Mouse (Mus musculus) olfactory bulb, adult 2 months (tissue): ENCODE results near the gene Ccdc158. TPM values are rescaled to one million over a fixed set of nuclear protein-coding genes. Genes with fewer than 3 reads are reported as not detected.
A peak's percentile ranks its signal among the peaks of the same experiment; 100 is the strongest.

Experiments
- H3K27ac ChIP-seq: fragments of 200-500 bp; 2 replicates; pipeline ENCODE4 v1.5.1; 2012; ENCODE audit warnings: low read depth, low read length; ENCODE audit not compliant: insufficient read depth
- H3K4me1 ChIP-seq: fragments of 200-500 bp; 2 replicates; pipeline ENCODE4 v1.6.1; 2012; ENCODE audit warnings: low read length; ENCODE audit not compliant: control insufficient read depth, insufficient read depth
- H3K4me3 ChIP-seq: fragments of 200-500 bp; 2 replicates; pipeline ENCODE4 v1.5.1; 2012; ENCODE audit warnings: mild to moderate bottlenecking, low read depth, low read length, moderate library complexity; ENCODE audit not compliant: insufficient read depth
- CTCF ChIP-seq: fragments of 200-500 bp; IDR thresholded peaks from 2 replicates; pipeline ENCODE4 v1.5.1; 2012; ENCODE audit warnings: low read depth, mild to moderate bottlenecking, low read length, moderate library complexity; ENCODE audit not compliant: insufficient read depth
- POLR2A ChIP-seq: fragments of 200-500 bp; IDR thresholded peaks from 2 replicates; pipeline ENCODE4 v1.6.1; 2012; ENCODE audit warnings: mild to moderate bottlenecking, low read depth, low read length, moderate library complexity; ENCODE audit not compliant: insufficient read depth
- WGBS: fragments of 180-500 bp; shearing (Covaris S2); methylation state at CpG from one replicate; pipeline ENCODE4 v1.1.7; 2018; 5-methylcytosine and 5-hydroxymethylcytosine counted together
- polyA plus RNA-seq: library from polyadenylated mRNA; stranded (reverse); fragments of >200 nt; gene quantifications from 2 replicates; pipeline ENCODE4 v1.2.4, GENCODE M21; 2012; ENCODE audit warnings: low replicate concordance; ENCODE audit not compliant: missing spikeins, insufficient read depth, insufficient read length

Gene Ccdc158
- polyA plus RNA-seq: not detected in 2 replicates

DNA sequence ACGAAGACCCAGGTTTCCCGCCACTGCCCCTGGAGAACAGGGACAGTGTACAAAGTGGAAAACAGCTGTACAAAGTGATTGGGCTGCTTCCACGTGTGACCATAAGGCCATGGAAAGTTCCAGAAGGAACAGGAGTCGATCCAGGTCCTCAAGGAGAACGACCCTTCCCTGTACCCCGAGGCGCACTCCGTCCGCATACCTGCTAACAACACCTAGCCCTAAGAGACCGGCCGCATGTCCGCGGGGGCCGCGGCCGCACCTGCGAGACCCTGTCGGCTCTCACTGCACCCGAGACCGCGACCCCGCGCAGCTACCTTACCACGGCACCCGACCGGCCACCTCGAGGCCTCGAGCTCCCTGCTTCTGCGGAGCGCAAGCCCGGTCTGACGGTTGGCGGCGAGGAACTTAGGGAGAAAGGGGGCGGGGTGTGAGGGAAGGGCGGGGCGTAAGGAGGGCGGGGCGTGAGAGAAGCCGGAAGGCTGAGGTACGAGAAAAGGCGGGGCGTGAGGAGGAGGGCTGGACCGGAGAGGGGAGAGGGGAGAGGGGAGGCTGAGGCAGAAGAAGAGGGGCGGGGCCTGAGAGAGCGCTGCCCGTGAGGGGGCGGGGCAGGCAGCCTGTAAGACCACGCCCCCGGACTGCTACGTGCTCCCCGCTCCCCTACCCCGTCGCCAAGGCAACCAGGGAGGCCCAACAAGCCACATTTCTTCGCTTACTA, at the start of gene Ccdc158:
Ccdc158 (minus strand) TSS at position 413 of the 715 bp plus-strand sequence.
- peak within 1 kb of the TSS; percentile 44 for H3K4me3 ChIP-seq
- H3K27ac ChIP-seq: no peak within 1 kb of the TSS
- H3K4me1 ChIP-seq: peaks cover 4% of the 10 kb centered on the region
- 14% methylated on average over 54 of the region's 55 CpGs for WGBS
- TF ChIP-seq CTCF (no peak), POLR2A (no peak)

DNA sequence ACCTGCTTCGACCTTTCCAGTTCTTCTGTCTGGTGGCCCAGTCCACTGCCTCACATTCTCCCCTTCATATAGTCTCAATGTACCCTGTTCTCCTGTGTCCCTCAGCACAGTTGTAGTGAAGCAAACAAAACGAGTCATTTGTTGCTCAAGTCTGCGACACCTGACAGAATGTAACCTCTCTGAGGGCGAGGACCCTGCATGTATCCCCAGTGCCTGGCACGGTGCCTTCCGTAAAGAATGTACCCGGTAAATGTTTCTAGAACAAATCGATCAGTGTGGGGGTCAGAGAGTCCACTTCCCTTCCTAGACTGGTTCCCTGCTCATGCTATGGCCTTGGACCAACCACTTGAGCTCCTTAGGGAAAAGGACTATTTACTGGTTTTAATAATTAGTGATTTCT, 46.5 kb upstream of the Ccdc158 start:
- H3K4me1 ChIP-seq: no peaks in the 10 kb centered on the region
- 95% methylated on average over 8 of the region's 8 CpGs for WGBS
- H3K4me3 ChIP-seq: no peak overlapping the region
- no peak for TF ChIP-seq CTCF
- no peak for TF ChIP-seq POLR2A
- H3K27ac ChIP-seq: no peak overlapping the region

DNA sequence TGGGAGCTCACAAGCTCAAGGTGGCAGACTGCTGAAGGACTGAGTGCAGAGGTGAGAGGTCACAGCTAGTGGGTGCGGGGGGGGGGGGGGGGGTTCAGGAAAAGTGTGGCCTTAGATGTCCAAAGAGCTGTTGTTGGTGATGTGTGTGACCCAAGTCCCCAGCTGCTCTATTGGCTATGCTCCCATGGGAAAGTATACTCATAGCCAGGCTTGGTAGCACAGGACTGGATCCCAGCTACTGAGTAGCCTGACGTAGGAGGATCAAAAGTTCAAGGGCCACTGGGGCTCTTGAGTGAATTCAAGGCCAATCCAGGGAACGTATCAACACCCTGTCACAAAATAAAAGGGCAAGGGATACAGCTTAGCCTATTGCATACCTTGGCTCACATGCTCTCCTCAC, 43.8 kb upstream of the Ccdc158 start:
- no peak overlapping the region for H3K4me3 ChIP-seq
- TF ChIP-seq CTCF (no peak), POLR2A (no peak)
- no peak overlapping the region for H3K27ac ChIP-seq
- no peaks in the 10 kb centered on the region for H3K4me1 ChIP-seq
- 89% methylated on average over 3 of the region's 3 CpGs for WGBS

DNA sequence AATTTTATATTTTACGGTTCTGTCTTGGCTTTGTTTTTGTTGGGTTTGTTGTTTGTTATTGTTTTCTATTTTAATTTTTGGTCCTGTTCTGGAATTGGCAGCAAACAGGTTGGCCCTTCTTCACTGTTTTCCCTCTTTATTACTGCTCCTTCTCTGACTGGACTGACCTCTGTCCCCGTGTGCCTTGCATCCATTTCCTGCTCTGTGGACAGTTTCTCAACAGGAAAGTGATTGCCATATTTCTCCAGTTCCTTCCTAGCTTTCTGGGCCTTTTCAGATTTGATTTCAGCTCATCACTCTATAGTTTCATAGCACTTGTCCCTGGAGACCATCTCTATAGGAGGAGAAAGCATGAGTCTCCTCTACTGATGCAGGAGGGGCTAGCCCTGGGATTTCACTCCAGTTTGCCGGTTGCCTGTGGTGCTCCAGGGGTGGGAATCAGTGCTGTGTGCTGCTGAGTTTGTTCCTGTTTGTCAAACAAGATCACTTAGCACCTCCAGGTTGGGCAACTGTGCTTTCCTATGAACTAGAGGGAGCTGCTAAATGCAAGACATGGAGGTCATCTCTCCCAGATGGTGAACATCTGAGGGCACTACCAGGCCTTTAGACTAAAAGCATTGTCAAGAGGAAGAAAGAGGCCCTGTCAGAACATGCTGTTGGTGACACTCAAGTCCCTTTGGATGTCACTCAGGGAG, 42.7 kb upstream of the Ccdc158 start:
- TF ChIP-seq POLR2A: no peak
- no peak for TF ChIP-seq CTCF
- WGBS: 80% methylated on average over 3 of the region's 3 CpGs
- Histone ChIP-seq H3K4me3 (no peak overlapping the region), H3K4me1 (no peaks in the 10 kb centered on the region), H3K27ac (no peak overlapping the region)

DNA sequence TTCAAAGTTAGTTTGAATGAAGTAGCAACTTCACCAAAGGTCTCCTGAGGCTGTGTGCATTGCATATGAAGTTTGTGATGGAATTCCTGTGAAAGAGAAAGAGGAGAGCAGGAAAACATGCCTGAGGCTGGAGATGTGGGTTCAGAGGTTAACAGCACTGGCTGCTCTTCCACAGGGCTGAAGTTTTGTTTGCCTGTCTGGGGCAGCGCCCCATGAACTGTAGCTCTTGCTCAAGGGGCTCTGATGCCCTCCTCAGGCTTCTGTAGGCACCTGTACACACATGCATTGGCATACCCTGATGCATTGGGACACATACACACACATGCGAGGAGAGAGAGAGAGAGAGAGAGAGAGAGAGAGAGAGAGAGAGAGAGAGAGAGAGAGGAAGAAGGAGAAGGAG, 40.8 kb upstream of the Ccdc158 start:
- no peak overlapping the region for H3K4me3 ChIP-seq
- no peaks in the 10 kb centered on the region for H3K4me1 ChIP-seq
- 82% methylated on average over 2 of the region's 2 CpGs for WGBS
- no peak overlapping the region for H3K27ac ChIP-seq
- TF ChIP-seq POLR2A: no peak
- no peak for TF ChIP-seq CTCF

DNA sequence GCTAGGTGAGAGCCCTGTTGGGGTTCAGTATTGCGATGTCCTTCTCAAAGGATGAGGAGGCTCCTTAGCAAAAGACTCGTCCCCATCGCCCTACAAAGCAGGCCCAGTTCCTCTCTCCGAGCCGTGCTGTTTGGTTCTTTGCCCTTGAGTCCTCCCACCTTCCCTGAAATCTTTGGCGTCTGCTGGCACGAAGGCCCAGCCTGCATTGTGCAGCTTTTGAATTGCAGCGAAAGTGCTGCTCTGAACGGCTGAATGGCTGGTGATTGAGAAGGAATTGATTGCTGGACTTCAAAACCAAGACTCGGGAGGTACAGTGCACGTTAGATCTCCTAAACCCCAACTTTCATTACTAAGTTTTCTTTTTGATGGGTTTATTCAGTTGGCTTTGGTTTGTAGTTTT, 40.2 kb upstream of the Ccdc158 start:
- Histone ChIP-seq H3K27ac (no peak overlapping the region), H3K4me3 (no peak overlapping the region), H3K4me1 (no peaks in the 10 kb centered on the region)
- WGBS: 56% methylated on average over 11 of the region's 11 CpGs
- TF ChIP-seq POLR2A (no peak), CTCF (no peak)

DNA sequence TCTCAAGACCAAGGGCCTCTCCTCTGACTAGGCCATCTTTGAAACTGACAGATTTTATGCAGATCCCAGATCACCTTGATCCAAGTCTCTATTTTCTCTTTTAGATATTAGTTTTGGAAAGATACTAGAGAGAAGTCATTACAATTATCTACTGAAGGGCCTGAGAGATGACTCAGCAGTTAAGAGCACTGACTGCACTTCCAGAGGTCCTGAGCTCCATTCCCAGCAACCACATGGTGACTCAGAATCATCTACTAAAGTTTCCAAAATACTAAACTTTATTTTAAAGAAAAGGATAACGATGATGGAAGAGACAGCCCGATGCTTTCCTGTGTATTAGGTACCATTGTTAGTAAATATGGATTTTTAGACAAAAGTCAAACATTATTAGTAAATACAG, 39.8 kb upstream of the Ccdc158 start:
- H3K4me1 ChIP-seq: no peaks in the 10 kb centered on the region
- no peak overlapping the region for H3K27ac ChIP-seq
- TF ChIP-seq CTCF (no peak), POLR2A (no peak)
- WGBS: 88% methylated on average over 2 of the region's 2 CpGs
- H3K4me3 ChIP-seq: no peak overlapping the region

DNA sequence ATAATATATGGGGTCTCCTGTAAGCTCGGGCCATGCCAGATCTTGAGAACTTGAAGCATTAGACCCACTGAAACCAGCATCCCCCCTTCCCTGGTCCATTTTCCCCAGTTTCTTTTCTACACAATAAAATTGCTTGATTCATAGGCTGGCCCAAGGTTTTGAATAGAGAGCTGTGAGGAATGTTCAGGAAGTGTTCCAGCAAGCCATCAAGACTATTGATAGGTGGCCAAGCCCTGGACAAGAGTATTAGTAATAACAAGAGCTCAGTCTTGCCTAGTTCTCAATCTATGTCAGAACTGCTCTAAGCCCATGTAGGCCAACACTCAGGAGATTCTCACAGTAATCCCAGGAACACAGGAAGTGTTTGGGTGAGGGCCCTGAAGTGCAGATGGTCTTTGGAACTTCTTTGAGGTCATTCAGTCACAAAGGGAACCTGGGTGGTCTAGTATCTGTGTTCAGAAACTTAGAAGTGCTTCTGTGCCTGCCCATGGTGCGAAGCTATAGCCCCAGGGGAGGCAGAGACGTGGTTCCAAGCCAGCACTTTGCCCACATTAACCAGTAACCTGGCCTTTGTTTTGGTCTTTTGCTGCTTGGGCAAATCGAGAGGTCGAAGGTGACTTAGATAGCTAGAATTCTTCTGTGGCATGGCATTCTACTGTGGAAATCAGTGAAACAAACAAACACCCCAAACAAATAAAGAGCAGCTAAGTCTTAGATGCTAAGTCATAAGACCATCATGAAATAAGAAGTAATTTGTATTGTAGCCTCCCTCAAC, 37.7 kb upstream of the Ccdc158 start:
- TF ChIP-seq POLR2A (no peak), CTCF (no peak)
- H3K27ac ChIP-seq: no peak overlapping the region
- no peaks in the 10 kb centered on the region for H3K4me1 ChIP-seq
- WGBS: 77% methylated on average over 5 of the region's 5 CpGs
- no peak overlapping the region for H3K4me3 ChIP-seq
